Mouse (Mus musculus): ENCODE data around the gene Pced1b. TPM values are rescaled to one million over a fixed set of nuclear protein-coding genes. Genes with fewer than 3 reads are reported as not detected.
"Not testable (repeated sequence)": the region's sequence is repeated elsewhere in the genome, so short reads cannot be mapped to it uniquely, and the experiment has no call there.

The Pced1b gene
- polyA plus RNA-seq (2012; rRNA removed), result 8.3 and 10.3 TPM in 2 replicates

DNA sequence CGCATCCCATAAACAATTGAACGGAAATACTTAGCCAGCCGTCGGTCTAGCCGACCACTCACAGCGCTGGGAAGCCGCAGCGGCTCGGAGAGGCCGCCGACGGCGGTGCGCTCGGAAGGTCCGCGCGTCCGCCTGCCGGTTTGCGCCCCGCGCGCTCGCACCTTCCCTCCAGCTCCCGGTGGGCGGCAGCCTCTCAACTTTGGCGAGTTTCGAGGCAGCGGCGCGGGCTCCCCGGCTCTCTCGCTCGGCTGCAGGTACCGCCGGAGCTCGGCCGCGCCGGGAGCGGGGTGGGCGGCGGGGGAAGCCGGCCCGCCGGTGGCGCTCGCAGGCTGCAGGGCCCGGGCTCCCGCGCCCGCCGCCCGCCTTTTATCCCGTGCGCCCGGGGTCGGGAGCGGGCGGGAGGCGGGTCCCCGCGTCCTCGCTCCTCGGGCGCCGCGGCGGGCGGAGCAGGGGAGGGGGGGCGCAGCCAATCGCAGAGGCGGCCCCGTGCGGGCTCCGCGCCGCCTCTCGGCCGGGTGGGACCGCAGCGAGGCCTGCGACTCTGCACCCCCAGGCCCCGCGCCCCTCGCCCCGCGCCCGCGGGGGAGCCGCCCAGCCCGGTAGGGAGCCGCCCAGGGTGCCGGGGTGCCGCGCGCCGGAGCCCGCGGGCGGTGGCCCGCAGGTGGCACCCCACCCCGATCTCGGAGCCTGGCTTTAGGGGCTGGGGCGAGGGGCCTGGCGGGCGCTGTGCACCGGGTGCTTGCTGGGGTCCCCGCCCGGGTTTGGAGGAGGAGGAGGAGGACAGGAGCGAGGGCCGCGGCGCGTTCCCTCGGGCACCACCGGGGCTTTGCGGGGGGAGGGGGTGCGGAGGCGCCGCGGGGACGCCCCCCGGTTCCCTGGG, at the start of gene Pced1b, which contains the start of gene Amigo2:
Gene Pced1b (plus strand): TSS at position 197 of the 880 bp plus-strand sequence.
Gene Amigo2 (minus strand): TSS at position 377 of the 880 bp plus-strand sequence.
- Histone ChIP-seq H3K4me3 (ENCODE audit: control insufficient read depth, low read depth, low read length) (peak within 1 kb of the TSS; percentile 75), H3K27ac (ENCODE audit: control insufficient read depth, insufficient read depth, low read depth, low read length) (peak within 1 kb of the TSS; percentile 37; the same call in 1 of the 2 replicates), H3K27me3 (ENCODE audit: control insufficient read depth, insufficient read depth, low read length) (no peaks in the 10 kb centered on the region), H3K4me1 (ENCODE audit: control insufficient read depth, insufficient read depth, low read length) (no peaks in the 10 kb centered on the region; the same call in 1 of the 2 replicates), H3K36me3 (ENCODE audit: control insufficient read depth, insufficient read depth, low read length) (no peaks in the 10 kb centered on the region)
- TF ChIP-seq POLR2A (IDR thresholded peaks at IDR 0.05; ENCODE audit: control insufficient read depth, low read depth, low read length) (no peak), CTCF (IDR thresholded peaks at IDR 0.05; ENCODE audit: control insufficient read depth, insufficient read depth, insufficient replicate concordance, low read depth, low read length) (no peak)

DNA sequence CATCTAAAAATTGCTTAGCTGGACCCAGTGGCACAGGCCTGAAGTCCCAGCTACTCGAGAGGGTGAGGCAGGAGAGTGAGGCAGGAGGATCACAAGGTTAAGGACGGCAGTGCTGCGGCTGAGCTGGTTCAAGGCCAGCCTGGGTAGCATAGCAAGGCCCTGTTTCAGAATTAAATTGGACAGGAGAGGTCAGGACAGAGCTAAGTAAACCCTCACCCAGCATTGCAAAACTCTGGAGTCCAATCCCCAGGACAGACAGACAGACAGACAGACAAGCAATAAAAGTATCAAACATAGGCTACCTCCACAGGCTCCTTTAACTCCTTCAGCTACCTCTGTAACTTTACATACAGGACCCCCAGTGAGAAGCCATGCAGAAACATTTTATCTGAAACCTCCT, 42.0 kb upstream of the Pced1b start:
- no peaks in the 10 kb centered on the region for H3K36me3 ChIP-seq (ENCODE audit: control insufficient read depth, insufficient read depth, low read length)
- H3K4me1 ChIP-seq (ENCODE audit: control insufficient read depth, insufficient read depth, low read length), result no peaks in the 10 kb centered on the region
- no peak for TF ChIP-seq CTCF (IDR thresholded peaks at IDR 0.05; ENCODE audit: control insufficient read depth, insufficient read depth, insufficient replicate concordance, low read depth, low read length)
- no peak for TF ChIP-seq POLR2A (IDR thresholded peaks at IDR 0.05; ENCODE audit: control insufficient read depth, low read depth, low read length)
- H3K27ac ChIP-seq (ENCODE audit: control insufficient read depth, insufficient read depth, low read depth, low read length), result no peak overlapping the region
- no peaks in the 10 kb centered on the region for H3K27me3 ChIP-seq (ENCODE audit: control insufficient read depth, insufficient read depth, low read length)
- no peak overlapping the region for H3K4me3 ChIP-seq (ENCODE audit: control insufficient read depth, low read depth, low read length)

DNA sequence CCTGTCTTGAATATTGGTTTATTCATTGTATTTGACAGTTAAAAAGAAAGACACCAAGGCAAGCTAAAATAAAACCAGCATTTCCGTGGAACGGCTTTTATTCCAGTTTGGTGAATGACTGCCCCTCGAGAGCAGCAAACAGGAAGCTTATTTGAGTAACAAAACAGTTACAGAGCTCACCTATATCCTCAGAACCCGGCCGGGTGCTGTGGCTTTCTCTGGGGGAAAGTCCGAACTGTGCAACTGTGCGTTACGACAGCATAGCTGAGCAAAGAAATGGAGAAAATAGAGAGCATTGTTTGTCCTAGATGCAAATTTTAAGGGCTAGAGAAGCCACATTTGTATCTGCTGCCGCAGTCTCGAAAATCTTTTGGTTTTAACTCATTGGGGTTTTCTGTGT, 41.1 kb upstream of the Pced1b start:
- H3K27me3 ChIP-seq (ENCODE audit: control insufficient read depth, insufficient read depth, low read length), result no peaks in the 10 kb centered on the region
- no peak overlapping the region for H3K27ac ChIP-seq (ENCODE audit: control insufficient read depth, insufficient read depth, low read depth, low read length)
- H3K4me3 ChIP-seq (ENCODE audit: control insufficient read depth, low read depth, low read length), result no peak overlapping the region
- H3K4me1 ChIP-seq (ENCODE audit: control insufficient read depth, insufficient read depth, low read length), result no peaks in the 10 kb centered on the region
- no peaks in the 10 kb centered on the region for H3K36me3 ChIP-seq (ENCODE audit: control insufficient read depth, insufficient read depth, low read length)
- TF ChIP-seq POLR2A (IDR thresholded peaks at IDR 0.05; ENCODE audit: control insufficient read depth, low read depth, low read length) (no peak), CTCF (IDR thresholded peaks at IDR 0.05; ENCODE audit: control insufficient read depth, insufficient read depth, insufficient replicate concordance, low read depth, low read length) (no peak)

DNA sequence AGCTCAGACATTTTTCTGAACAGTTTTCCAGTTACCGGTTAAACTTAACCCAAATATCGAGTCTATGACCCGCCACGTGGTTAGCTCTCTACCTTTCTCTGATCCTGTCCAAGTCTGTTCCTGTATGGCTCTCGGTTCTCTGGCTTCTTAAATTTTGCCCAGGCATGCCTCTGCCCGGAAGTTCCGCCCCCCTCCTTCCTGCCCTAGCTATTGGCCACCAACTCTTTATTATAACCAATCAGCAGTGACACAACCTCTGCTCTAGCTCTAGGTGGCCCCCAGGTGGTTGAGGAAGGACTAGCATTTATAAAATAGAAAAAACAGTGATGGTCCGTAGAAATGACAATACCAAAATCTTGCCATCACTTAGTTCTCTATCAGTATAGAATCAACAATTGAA, 40.4 kb upstream of the Pced1b start:
- H3K4me1 ChIP-seq (ENCODE audit: control insufficient read depth, insufficient read depth, low read length), result no peaks in the 10 kb centered on the region
- H3K36me3 ChIP-seq (ENCODE audit: control insufficient read depth, insufficient read depth, low read length), result no peaks in the 10 kb centered on the region
- no peak overlapping the region for H3K4me3 ChIP-seq (ENCODE audit: control insufficient read depth, low read depth, low read length)
- TF ChIP-seq POLR2A (IDR thresholded peaks at IDR 0.05; ENCODE audit: control insufficient read depth, low read depth, low read length) (no peak), CTCF (IDR thresholded peaks at IDR 0.05; ENCODE audit: control insufficient read depth, insufficient read depth, insufficient replicate concordance, low read depth, low read length) (no peak)
- H3K27me3 ChIP-seq (ENCODE audit: control insufficient read depth, insufficient read depth, low read length), result no peaks in the 10 kb centered on the region
- H3K27ac ChIP-seq (ENCODE audit: control insufficient read depth, insufficient read depth, low read depth, low read length), result no peak overlapping the region

DNA sequence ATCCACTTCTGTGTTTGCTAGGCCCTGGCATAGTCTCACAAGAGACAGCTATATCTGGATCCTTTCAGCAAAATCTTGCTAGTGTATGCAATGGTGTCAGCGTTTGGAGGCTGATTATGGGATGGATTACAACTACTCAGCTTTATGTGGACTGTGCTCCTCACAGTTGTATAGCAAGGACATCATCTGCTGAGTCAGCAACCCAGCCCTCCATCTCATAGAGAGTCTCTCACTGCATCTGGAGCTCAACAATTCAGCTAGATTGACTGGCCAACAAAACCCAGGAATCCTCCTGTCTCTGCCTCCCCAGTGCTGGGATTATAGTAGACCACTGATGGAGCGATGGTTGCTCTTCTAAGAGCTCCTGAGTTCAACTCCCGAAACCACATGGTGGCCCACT, 37.2 kb upstream of the Pced1b start:
- H3K27me3 ChIP-seq (ENCODE audit: control insufficient read depth, insufficient read depth, low read length); H3K36me3 ChIP-seq (ENCODE audit: control insufficient read depth, insufficient read depth, low read length); H3K27ac ChIP-seq (ENCODE audit: control insufficient read depth, insufficient read depth, low read depth, low read length); H3K4me1 ChIP-seq (ENCODE audit: control insufficient read depth, insufficient read depth, low read length); H3K4me3 ChIP-seq (ENCODE audit: control insufficient read depth, low read depth, low read length): not testable (repeated sequence)

DNA sequence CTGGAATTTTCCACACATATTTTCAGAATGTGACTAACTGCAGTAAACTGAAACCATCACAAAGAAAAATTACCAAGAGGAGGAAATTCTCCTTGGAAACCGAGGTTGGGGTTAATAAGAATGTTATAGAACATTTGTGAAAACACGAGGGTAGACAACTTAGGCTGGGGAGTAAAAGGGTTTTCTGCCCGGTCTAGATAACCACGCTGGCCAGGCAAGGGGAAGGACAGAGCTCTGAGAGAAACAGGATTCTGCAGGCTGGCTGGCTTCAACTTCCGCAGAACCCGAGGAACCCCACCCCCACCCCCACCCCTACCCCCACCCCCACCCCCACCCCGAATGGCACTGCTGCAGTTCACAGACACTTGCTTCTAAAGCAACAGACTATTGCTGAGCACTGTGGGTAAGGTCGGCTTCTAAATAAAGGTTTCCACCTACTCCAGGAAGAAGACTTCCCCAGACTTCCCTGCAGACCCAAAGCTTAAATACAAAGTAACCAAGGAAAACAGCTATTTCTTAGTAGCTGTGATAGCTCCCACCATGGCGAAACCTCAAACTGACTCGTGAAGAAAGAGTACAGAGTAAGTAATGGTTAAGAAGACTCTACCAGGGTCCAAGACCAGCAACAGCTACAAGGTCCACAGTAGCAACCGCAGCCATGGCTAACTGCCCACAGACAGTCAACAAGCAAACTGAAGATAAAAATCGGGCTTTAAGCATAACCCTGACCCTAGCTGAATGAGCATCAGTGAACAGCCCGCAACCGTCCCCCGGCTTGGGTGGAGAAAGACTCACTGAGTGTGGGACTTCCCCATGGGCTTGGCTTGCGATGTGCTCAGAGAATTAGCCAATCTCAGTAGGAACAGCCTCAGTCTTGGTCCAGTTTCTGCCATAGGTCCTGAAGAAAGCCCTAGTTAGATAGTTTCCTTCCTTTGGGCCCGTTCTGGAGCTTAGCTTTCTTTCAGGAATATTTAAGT, 34.1 kb upstream of the Pced1b start:
- Histone ChIP-seq H3K36me3 (ENCODE audit: control insufficient read depth, insufficient read depth, low read length) (no peaks in the 10 kb centered on the region), H3K27ac (ENCODE audit: control insufficient read depth, insufficient read depth, low read depth, low read length) (no peak overlapping the region), H3K27me3 (ENCODE audit: control insufficient read depth, insufficient read depth, low read length) (no peaks in the 10 kb centered on the region), H3K4me3 (ENCODE audit: control insufficient read depth, low read depth, low read length) (no peak overlapping the region), H3K4me1 (ENCODE audit: control insufficient read depth, insufficient read depth, low read length) (peaks cover 4% of the 10 kb centered on the region)
- TF ChIP-seq POLR2A (IDR thresholded peaks at IDR 0.05; ENCODE audit: control insufficient read depth, low read depth, low read length), result no peak
- TF ChIP-seq CTCF (IDR thresholded peaks at IDR 0.05; ENCODE audit: control insufficient read depth, insufficient read depth, insufficient replicate concordance, low read depth, low read length), result no peak

DNA sequence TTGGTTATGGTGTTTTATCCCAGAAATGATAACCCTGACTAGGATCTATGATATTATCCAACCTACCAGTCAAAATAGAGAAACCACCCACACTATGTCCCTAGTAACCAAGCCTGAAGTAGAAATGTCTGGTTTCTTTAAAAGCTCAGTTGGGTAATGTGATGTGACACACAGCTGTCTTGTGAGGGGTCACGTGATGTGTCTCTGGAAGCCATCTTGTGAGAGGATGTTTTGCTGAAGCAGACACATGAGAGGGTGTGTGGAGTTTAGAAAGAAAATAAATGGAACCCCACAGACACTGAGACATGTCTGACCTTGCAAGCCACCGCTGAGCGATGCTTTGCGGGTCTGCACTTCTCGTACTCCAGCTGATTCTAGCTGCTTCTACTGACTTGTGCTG, 30.1 kb upstream of the Pced1b start:
- no peak overlapping the region for H3K27ac ChIP-seq (ENCODE audit: control insufficient read depth, insufficient read depth, low read depth, low read length)
- H3K36me3 ChIP-seq (ENCODE audit: control insufficient read depth, insufficient read depth, low read length), result no peaks in the 10 kb centered on the region
- peaks cover 4% of the 10 kb centered on the region for H3K4me1 ChIP-seq (ENCODE audit: control insufficient read depth, insufficient read depth, low read length)
- no peak for TF ChIP-seq CTCF (IDR thresholded peaks at IDR 0.05; ENCODE audit: control insufficient read depth, insufficient read depth, insufficient replicate concordance, low read depth, low read length)
- TF ChIP-seq POLR2A (IDR thresholded peaks at IDR 0.05; ENCODE audit: control insufficient read depth, low read depth, low read length), result no peak
- no peak overlapping the region for H3K4me3 ChIP-seq (ENCODE audit: control insufficient read depth, low read depth, low read length)
- no peaks in the 10 kb centered on the region for H3K27me3 ChIP-seq (ENCODE audit: control insufficient read depth, insufficient read depth, low read length)

Data from testis, adult 2 months (tissue).